Mouse (Mus musculus): ENCODE results near the gene Nipal4.

- no peak for TF ChIP-seq CTCF (IDR thresholded peaks at IDR 0.05)
- TF ChIP-seq POLR2A (IDR thresholded peaks at IDR 0.05; ENCODE audit: insufficient read depth, low read depth, low read length): no peak
Observed at GRCm38 (mm10) chr11:46126317-46126716, 40.0 kb downstream of the Nipal4 start.

Measured in heart, adult 2 months (tissue).